Mouse (Mus musculus) liver, embryonic 14.5 days (tissue): ENCODE data around the gene 4930469K13Rik.

Source experiments
- CTCF ChIP-seq: IDR thresholded peaks from 2 replicates; pipeline ENCODE4 v1.5.1; 2016; ENCODE audit warnings: antibody characterized with exemption, low read depth, control low read depth
- EP300 ChIP-seq: IDR thresholded peaks from 2 replicates; pipeline ENCODE4 v1.6.1; 2016; ENCODE audit warnings: antibody characterized with exemption, low read depth

GRCm38 (mm10) chr11:34061740-34062139 lies 36.6 kb downstream of the 4930469K13Rik start:
- no peak for TF ChIP-seq CTCF
- no peak for TF ChIP-seq EP300
